Mouse (Mus musculus): ENCODE results near the gene Wdr77. TPM values are rescaled to one million over a fixed set of nuclear protein-coding genes. Genes with fewer than 3 reads are reported as not detected.
A peak's percentile ranks its signal among the peaks of the same experiment; 100 is the strongest.
"Not testable (repeated sequence)": the region's sequence is repeated elsewhere in the genome, so short reads cannot be mapped to it uniquely, and the experiment has no call there.

Gene Wdr77
- polyA plus RNA-seq, 1 experiment from 2014 or later: 154 TPM

- no peak for DNase-seq (ENCODE audit: low spot score)
- WGBS: 22% methylated on average over 17 of the region's 17 CpGs
- ATAC-seq (replicated peaks; ENCODE audit: low FRiP score): peak; percentile 79
- Histone ChIP-seq H3K4me2 (peak overlapping the region; percentile 26), H3K9me3 (ENCODE audit: control insufficient read depth, low read length) (no peaks in the 10 kb centered on the region), H3K4me1 (replicated peaks; ENCODE audit: control insufficient read depth, insufficient read depth, low read length) (no peaks in the 10 kb centered on the region), H3K36me3 (ENCODE audit: control insufficient read depth, insufficient read depth, low read length) (no peaks in the 10 kb centered on the region), H3K9ac (ENCODE audit: low read depth, low read length) (no peak overlapping the region), H3K27ac (ENCODE audit: low read depth, low read length) (no peak overlapping the region), H3K27me3 (replicated peaks; ENCODE audit: control insufficient read depth, insufficient read depth, low read length) (no peaks in the 10 kb centered on the region), H3K4me3 (ENCODE audit: low read depth, low read length) (no peak overlapping the region)
Observed at GRCm38 (mm10) chr3:106001416-106002370, 42.5 kb downstream of the Wdr77 start.

- H3K4me3 ChIP-seq (ENCODE audit: low read depth, low read length); DNase-seq (ENCODE audit: low spot score); H3K27ac ChIP-seq (ENCODE audit: low read depth, low read length); H3K27me3 ChIP-seq (replicated peaks; ENCODE audit: control insufficient read depth, insufficient read depth, low read length); H3K9ac ChIP-seq (ENCODE audit: low read depth, low read length); H3K9me3 ChIP-seq (ENCODE audit: control insufficient read depth, low read length); H3K4me1 ChIP-seq (replicated peaks; ENCODE audit: control insufficient read depth, insufficient read depth, low read length); H3K4me2 ChIP-seq; H3K36me3 ChIP-seq (ENCODE audit: control insufficient read depth, insufficient read depth, low read length); ATAC-seq (replicated peaks; ENCODE audit: low FRiP score): not testable (repeated sequence)
- WGBS: 64% methylated on average over 10 of the region's 10 CpGs
Observed at GRCm38 (mm10) chr3:106003360-106003759, 44.2 kb downstream of the Wdr77 start.

- Histone ChIP-seq H3K4me2 (no peak within 1 kb of the TSS), H3K9me3 (ENCODE audit: control insufficient read depth, low read length) (no peaks in the 10 kb centered on the region), H3K27me3 (replicated peaks; ENCODE audit: control insufficient read depth, insufficient read depth, low read length) (no peaks in the 10 kb centered on the region), H3K4me1 (replicated peaks; ENCODE audit: control insufficient read depth, insufficient read depth, low read length) (no peaks in the 10 kb centered on the region), H3K4me3 (ENCODE audit: low read depth, low read length) (no peak within 1 kb of the TSS), H3K9ac (ENCODE audit: low read depth, low read length) (no peak within 1 kb of the TSS), H3K27ac (ENCODE audit: low read depth, low read length) (no peak within 1 kb of the TSS), H3K36me3 (ENCODE audit: control insufficient read depth, insufficient read depth, low read length) (no peaks in the 10 kb centered on the region)
- DNase-seq (ENCODE audit: low spot score) (no peak), ATAC-seq (replicated peaks; ENCODE audit: low FRiP score) (no peak)
- WGBS: 83% methylated on average over 2 of the region's 2 CpGs
Observed at GRCm38 (mm10) chr3:106014546-106014945, 55.4 kb downstream of the Wdr77 start, which contains the start of gene Pifo. Pifo (minus strand) TSS chr3:106014646.

Other genes with a start within 250 kb of the Wdr77 start
- gene Rap1a, start 158.0 kb upstream of the Wdr77 start, polyA plus RNA-seq (2014; fragmentation: Nextera tagmentation; extraction: Ambion mirVana): 114 and 121 TPM in 2 replicates
- 0.36 and 0.92 TPM in 2 replicates for gene Adora3, start 88.5 kb upstream of the Wdr77 start, polyA plus RNA-seq (2014; fragmentation: Nextera tagmentation; extraction: Ambion mirVana)
- gene Tmigd3, start 88.5 kb upstream of the Wdr77 start, polyA plus RNA-seq (2014; fragmentation: Nextera tagmentation; extraction: Ambion mirVana): 0.26 and 0.27 TPM in 2 replicates
- 5.6 and 5.9 TPM in 2 replicates for gene I830077J02Rik, start 26.7 kb upstream of the Wdr77 start, polyA plus RNA-seq (2014; fragmentation: Nextera tagmentation; extraction: Ambion mirVana)
- gene Atp5f1, start 730 bp downstream of the Wdr77 start, polyA plus RNA-seq (2014; fragmentation: Nextera tagmentation; extraction: Ambion mirVana): 499 and 512 TPM in 2 replicates
- gene Ovgp1, start 14.3 kb downstream of the Wdr77 start, polyA plus RNA-seq (2014; fragmentation: Nextera tagmentation; extraction: Ambion mirVana): 1.0 and 1.7 TPM in 2 replicates
- gene Pifo, start 55.3 kb downstream of the Wdr77 start, polyA plus RNA-seq (2014; fragmentation: Nextera tagmentation; extraction: Ambion mirVana): not detected in 2 replicates
- not detected in 2 replicates for gene Chil5, start 73.4 kb downstream of the Wdr77 start, polyA plus RNA-seq (2014; fragmentation: Nextera tagmentation; extraction: Ambion mirVana)
- not detected in 2 replicates for gene Chia1, start 153.9 kb downstream of the Wdr77 start, polyA plus RNA-seq (2014; fragmentation: Nextera tagmentation; extraction: Ambion mirVana)
- not detected in 2 replicates for gene Chil3, start 208.2 kb downstream of the Wdr77 start, polyA plus RNA-seq (2014; fragmentation: Nextera tagmentation; extraction: Ambion mirVana)

Measured in liver, embryonic 11.5 days (tissue).